Comparison of ENCODE assay signal across 17 mouse cellular contexts in the genomic region with DNA sequence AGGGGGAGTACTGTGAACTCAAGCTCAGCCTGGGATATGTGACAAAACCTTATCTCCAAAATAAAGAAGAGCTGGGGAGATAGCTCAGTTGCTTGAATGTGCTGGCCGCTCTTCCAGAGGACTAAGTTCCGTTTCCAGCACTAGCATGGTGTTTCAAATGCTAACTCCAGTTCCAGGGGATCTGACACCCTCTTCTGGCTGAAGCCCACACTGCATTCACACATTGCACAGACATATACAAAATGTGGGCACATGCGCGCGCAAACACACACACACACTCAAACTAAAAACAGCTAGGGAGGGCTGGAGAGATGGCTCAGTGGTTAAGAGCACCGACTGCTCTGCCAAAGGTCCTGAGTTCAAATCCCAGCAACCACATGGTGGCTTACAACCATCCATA. TPM values are rescaled to one million over a fixed set of nuclear protein-coding genes. Genes with fewer than 3 reads are reported as not detected.
A peak's percentile ranks its signal among the peaks of the same experiment; 100 is the strongest.
DNase-seq lines count a peak whose midpoint lies in the region; ATAC-seq and TF ChIP-seq lines count a peak whose summit lies in the region.
"Had no signal": no experiment of that assay in that cellular context is flagged by ENCODE, and none has a peak within 500 bp of the region (broad histone marks: within the 10 kb centered on the region; RNA-seq: fewer than 3 reads in every experiment).

No protein-coding gene starts in this region.

- no peaks in the 10 kb centered on the region for H3K9me3 ChIP-seq in forebrain, postnatal 0 days (ENCODE audit: low read length)
- H3K9me3 ChIP-seq in forebrain, embryonic 15.5 days, result no peaks in the 10 kb centered on the region
- peaks cover 1% of the 10 kb centered on the region for H3K9me3 ChIP-seq in CH12.LX (replicated peaks; ENCODE audit: low read length)
- H3K9me3 ChIP-seq: embryonic facial prominence, embryonic 10.5 days; heart, embryonic 13.5 days; hindbrain, embryonic 10.5 days; limb, embryonic 15.5 days had no signal

- H3K36me3 ChIP-seq in forebrain, postnatal 0 days (ENCODE audit: insufficient read depth), result peaks cover 3% of the 10 kb centered on the region; the same call in 1 of the 2 replicates
- H3K36me3 ChIP-seq in forebrain, embryonic 15.5 days, result no peaks in the 10 kb centered on the region
- H3K36me3 ChIP-seq in CH12.LX (replicated peaks in 1 of 2; ENCODE audit: control insufficient read depth in 1 of 2, insufficient read depth in 1 of 2, low read length in 1 of 2), result peaks cover 0 to 15% of the 10 kb centered on the region in 2 experiments

- peak; percentile 39 for TF ChIP-seq CTCF in forebrain, postnatal 0 days (IDR thresholded peaks at IDR 0.05; ENCODE audit: low read depth)
- TF ChIP-seq CTCF in layer of hippocampus, adult 2 months (conservative IDR thresholded peaks at IDR 0.05), result peak; percentile 52
- TF ChIP-seq CTCF in CH12.LX (conservative IDR thresholded peaks at IDR 0.05 in 1 of 2, IDR thresholded peaks at IDR 0.05 in 1 of 2; ENCODE audit: low read depth in 2 of 2, low read length in 2 of 2), result peak in 1 of 2 experiments; percentile 51; a peak in 2 of 4 replicates

- H3K9ac ChIP-seq in forebrain, postnatal 0 days, result no peak overlapping the region
- no peak overlapping the region for H3K9ac ChIP-seq in forebrain, embryonic 15.5 days (replicated peaks)
- no peak overlapping the region for H3K9ac ChIP-seq in CH12.LX (ENCODE audit: insufficient read depth, low read depth)
- H3K9ac ChIP-seq: heart, embryonic 13.5 days; limb, embryonic 15.5 days had no signal

- WGBS in forebrain, postnatal 0 days, result 89% methylated on average over 6 of the region's 6 CpGs
- WGBS in forebrain, embryonic 15.5 days, result 90% methylated on average over 6 of the region's 6 CpGs

- no peak overlapping the region for H3K4me3 ChIP-seq in forebrain, postnatal 0 days (ENCODE audit: low read depth, low read length)
- H3K4me3 ChIP-seq in forebrain, embryonic 15.5 days, result no peak overlapping the region
- H3K4me3 ChIP-seq in layer of hippocampus, adult 2 months, result no peak overlapping the region
- H3K4me3 ChIP-seq in CH12.LX (replicated peaks in 1 of 3; ENCODE audit: low read depth in 2 of 3, low read length in 2 of 3, poor library complexity in 1 of 3), result no peak overlapping the region
- H3K4me3 ChIP-seq: embryonic facial prominence, embryonic 10.5 days; erythroblast, embryonic 14.5 days; heart, embryonic 13.5 days; hindbrain, embryonic 10.5 days; limb, embryonic 15.5 days had no signal

- in situ Hi-C loops in CH12.LX (cut with MboI; ENCODE audit: low pct_ligation_motif_present, low pct_unique_long_range_greater_than_20kb, low sequenced_read_pairs), result no loop called here

- no peaks in the 10 kb centered on the region for H3K4me1 ChIP-seq in forebrain, postnatal 0 days (ENCODE audit: insufficient read depth)
- peaks cover 11% of the 10 kb centered on the region; the same call in 1 of the 2 replicates for H3K4me1 ChIP-seq in forebrain, embryonic 15.5 days
- H3K4me1 ChIP-seq in CH12.LX (ENCODE audit: control insufficient read depth in 1 of 2, insufficient read depth in 2 of 2), result peaks cover 18 to 43% of the 10 kb centered on the region in 2 experiments

- dilution Hi-C loops in CH12.LX (cut with MboI; ENCODE audit: extremely low pct_ligation_motif_present, extremely low pct_unique_long_range_greater_than_20kb, low sequenced_read_pairs), result no loop called here

- no peaks in the 10 kb centered on the region for H3K79me2 ChIP-seq in CH12.LX (replicated peaks; ENCODE audit: control insufficient read depth, extremely low read depth, insufficient read depth, poor library complexity, severe bottlenecking)

- TF ChIP-seq RAD21 in CH12.LX (IDR thresholded peaks at IDR 0.05; ENCODE audit: low read depth, low read length), result peak; percentile 26

- no peak for TF ChIP-seq POLR2A in CH12.LX (IDR thresholded peaks at IDR 0.05; ENCODE audit: low read depth, low read length)

- TF ChIP-seq EP300 in CH12.LX (IDR thresholded peaks at IDR 0.05; ENCODE audit: low read length), result no peak

- no peaks in the 10 kb centered on the region for H3K27me3 ChIP-seq in forebrain, postnatal 0 days (ENCODE audit: insufficient read depth, low read length)
- no peaks in the 10 kb centered on the region for H3K27me3 ChIP-seq in forebrain, embryonic 15.5 days
- H3K27me3 ChIP-seq in CH12.LX (replicated peaks), result no peaks in the 10 kb centered on the region
- H3K27me3 ChIP-seq: heart, embryonic 13.5 days; limb, embryonic 15.5 days had no signal

- DNase-seq in forebrain, postnatal 0 days, result no peak
- no peak for DNase-seq in layer of hippocampus, adult 2 months (ENCODE audit: low spot score in 2 of 2)
- no peak for DNase-seq in layer of hippocampus, adult 9-10 months (ENCODE audit: low spot score)
- DNase-seq in CH12.LX (ENCODE audit: extremely low read depth) (no peak), ZHBTc4 (ENCODE audit: low read depth, low spot score) (peak; percentile 82)
- DNase-seq: adrenal gland, postnatal 36 days; B cell, adult 2 months; cerebellum, postnatal 36 days; gastrocnemius, postnatal 36 days had no signal

- no peak for ATAC-seq in forebrain, postnatal 0 days
- ATAC-seq in forebrain, embryonic 15.5 days (replicated peaks), result no peak
- ATAC-seq in granulocyte monocyte progenitor cell, adult 5-6 weeks (replicated peaks; ENCODE audit: poor library complexity, severe bottlenecking), result no peak
- ATAC-seq: activated CD4-positive, CD25-positive, alpha-beta regulatory T cell, adult 4 months had no signal

- no peak overlapping the region for H3K27ac ChIP-seq in forebrain, postnatal 0 days (ENCODE audit: low read depth, low read length)
- no peak overlapping the region for H3K27ac ChIP-seq in forebrain, embryonic 15.5 days (replicated peaks)
- no peak overlapping the region for H3K27ac ChIP-seq in layer of hippocampus, adult 2 months
- no peak overlapping the region for H3K27ac ChIP-seq in CH12.LX (ENCODE audit: insufficient read depth, low read depth)
- H3K27ac ChIP-seq: embryonic facial prominence, embryonic 10.5 days; hindbrain, embryonic 10.5 days had no signal

- no peak overlapping the region for H3K4me2 ChIP-seq in forebrain, postnatal 0 days (ENCODE audit: low read depth)
- H3K4me2 ChIP-seq in forebrain, embryonic 15.5 days (replicated peaks), result no peak overlapping the region
- H3K4me2 ChIP-seq in CH12.LX (ENCODE audit: insufficient read depth, low read depth, poor library complexity, severe bottlenecking), result no peak overlapping the region
- H3K4me2 ChIP-seq: heart, embryonic 13.5 days; limb, embryonic 15.5 days had no signal

TF ChIP-seq in CH12.LX, 34 proteins besides CTCF, POLR2A, EP300 and RAD21:
- TF ChIP-seq ZKSCAN1 (IDR thresholded peaks at IDR 0.05; ENCODE audit: borderline replicate concordance, low read depth, low read length) (no peak), SMC3 (IDR thresholded peaks at IDR 0.05; ENCODE audit: low read depth, low read length) (peak; percentile 39), MAFK (IDR thresholded peaks at IDR 0.05; ENCODE audit: insufficient replicate concordance, low read length) (no peak)

RNA-seq across cellular contexts. Expression of gene Ier5l, which starts 14.8 kb away (rescaled TPM):
- 17.7 and 19.9 TPM in 2 replicates for total RNA-seq in forebrain, postnatal 0 days (2014; rRNA removed)
- 4.0 and 6.2 TPM in 2 replicates for polyA plus RNA-seq in forebrain, postnatal 0 days (2015; fragmentation: Nextera tagmentation; extraction: Ambion mirVana)
- 2.0 and 2.5 TPM in 2 replicates for polyA plus RNA-seq in forebrain, embryonic 15.5 days (2015; fragmentation: Nextera tagmentation; extraction: Ambion mirVana)
- total RNA-seq in layer of hippocampus, adult 2 months (2021), result 10 to 100 TPM; 12.2 to 13.1 TPM
- total RNA-seq in CH12.LX (2012; rRNA removed), result 0.98 and 1.1 TPM in 2 replicates
- total RNA-seq in CH12.LX (2014; rRNA removed), result 0.22 and 0.51 TPM in 2 replicates
- polyA plus RNA-seq in CH12.LX (2012; ENCODE audit: insufficient read length, low read depth), result 0.31 and 0.33 TPM in 2 replicates
- not detected in 2 replicates for total RNA-seq in granulocyte monocyte progenitor cell, adult 5-6 weeks (2014; fragmentation: Nextera tagmentation)
- 0.56 and 3.2 TPM in 2 replicates for total RNA-seq in granulocyte monocyte progenitor cell, adult 5-6 weeks (2017)

RNA-seq across cellular contexts. Expression of gene Ptpa, which starts 43.4 kb away (rescaled TPM):
- 129 and 132 TPM in 2 replicates for total RNA-seq in forebrain, postnatal 0 days (2014; rRNA removed)
- 143 and 148 TPM in 2 replicates for polyA plus RNA-seq in forebrain, postnatal 0 days (2015; fragmentation: Nextera tagmentation; extraction: Ambion mirVana)
- 146 and 152 TPM in 2 replicates for polyA plus RNA-seq in forebrain, embryonic 15.5 days (2015; fragmentation: Nextera tagmentation; extraction: Ambion mirVana)
- 100 to 1,000 TPM; 152 to 168 TPM for total RNA-seq in layer of hippocampus, adult 2 months (2021)
- 111 and 120 TPM in 2 replicates for total RNA-seq in CH12.LX (2012; rRNA removed)
- total RNA-seq in CH12.LX (2014; rRNA removed), result 117 and 122 TPM in 2 replicates
- polyA plus RNA-seq in CH12.LX (2012; ENCODE audit: insufficient read length, low read depth), result 190 and 194 TPM in 2 replicates
- total RNA-seq in granulocyte monocyte progenitor cell, adult 5-6 weeks (2014; fragmentation: Nextera tagmentation), result 127 and 167 TPM in 2 replicates
- total RNA-seq in granulocyte monocyte progenitor cell, adult 5-6 weeks (2017), result 58.5 and 61.0 TPM in 2 replicates

RNA-seq across cellular contexts. Expression of gene Crat, which starts 43.6 kb away (rescaled TPM):
- total RNA-seq in forebrain, postnatal 0 days (2014; rRNA removed), result 28.0 and 33.6 TPM in 2 replicates
- 20.7 and 24.0 TPM in 2 replicates for polyA plus RNA-seq in forebrain, postnatal 0 days (2015; fragmentation: Nextera tagmentation; extraction: Ambion mirVana)
- 20.5 and 22.6 TPM in 2 replicates for polyA plus RNA-seq in forebrain, embryonic 15.5 days (2015; fragmentation: Nextera tagmentation; extraction: Ambion mirVana)
- total RNA-seq in layer of hippocampus, adult 2 months (2021), result 10 to 100 TPM; 50.9 to 51.6 TPM
- total RNA-seq in CH12.LX (2012; rRNA removed) (3.6 and 4.5 TPM in 2 replicates), CH12.LX (2014; rRNA removed) (1.3 and 1.7 TPM in 2 replicates)
- polyA plus RNA-seq in CH12.LX (2012; ENCODE audit: insufficient read length, low read depth), result 2.8 and 4.2 TPM in 2 replicates
- 18.1 and 35.3 TPM in 2 replicates for total RNA-seq in granulocyte monocyte progenitor cell, adult 5-6 weeks (2014; fragmentation: Nextera tagmentation)
- 7.1 and 14.7 TPM in 2 replicates for total RNA-seq in granulocyte monocyte progenitor cell, adult 5-6 weeks (2017)
